Mouse (Mus musculus) liver, embryonic 13.5 days (tissue): Measurements from ENCODE around the gene Snrnp70. TPM values are rescaled to one million over a fixed set of nuclear protein-coding genes. Genes with fewer than 3 reads are reported as not detected.

Experiments
- ATAC-seq: fragments of 200-750 bp; cut with Nextera tagmentation; 2 replicates; pipeline ENCODE4 v1.8.0; 2017; ENCODE audit warnings: low read depth, mild to moderate bottlenecking, moderate number of reproducible peaks, moderate library complexity
- DNase-seq: peaks from one replicate; pipeline ENCODE4 v3.0.0; 2022
- H3K27ac ChIP-seq: fragments of 300-500 bp; sonication (generic); 2 replicates; pipeline ENCODE4 v1.5.1; 2015; ENCODE audit warnings: moderate library complexity, mild to moderate bottlenecking, inconsistent platforms
- H3K27me3 ChIP-seq: fragments of 300-500 bp; sonication (generic); 2 replicates; pipeline ENCODE4 v1.6.1; 2015; ENCODE audit warnings: mild to moderate bottlenecking, inconsistent platforms
- H3K36me3 ChIP-seq: fragments of 300-500 bp; sonication (generic); 2 replicates; pipeline ENCODE4 v1.6.1; 2015; ENCODE audit warnings: mild to moderate bottlenecking, inconsistent platforms
- H3K4me1 ChIP-seq: fragments of 300-500 bp; sonication (generic); replicated peaks from 2 replicates; pipeline ENCODE4 v1.6.1; 2015; ENCODE audit warnings: inconsistent platforms
- H3K4me2 ChIP-seq: fragments of 300-500 bp; sonication (generic); 2 replicates; pipeline ENCODE4 v1.6.1; 2015; ENCODE audit warnings: inconsistent platforms, mild to moderate bottlenecking, moderate library complexity
- H3K4me3 ChIP-seq: fragments of 300-500 bp; sonication (generic); replicated peaks from 2 replicates; pipeline ENCODE4 v1.5.1; 2015; ENCODE audit warnings: mild to moderate bottlenecking, inconsistent platforms
- H3K9ac ChIP-seq: fragments of 300-500 bp; sonication (generic); 2 replicates; pipeline ENCODE4 v1.6.1; 2015; ENCODE audit warnings: mild to moderate bottlenecking, inconsistent platforms
- H3K9me3 ChIP-seq: fragments of 300-500 bp; sonication (generic); replicated peaks from 2 replicates; pipeline ENCODE4 v1.6.1; 2016; ENCODE audit warnings: inconsistent platforms
- WGBS: fragments of 180-500 bp; shearing (Covaris S2); methylation state at CpG from one replicate; pipeline ENCODE4 v1.1.7; 2015; ENCODE audit not compliant: insufficient replicate concordance; 5-methylcytosine and 5-hydroxymethylcytosine counted together
- polyA plus RNA-seq: library from polyadenylated mRNA; unstranded; fragments of >200 nt; fragmentation: Nextera tagmentation; extraction: Ambion mirVana; gene quantifications from 2 replicates; pipeline ENCODE4 v1.2.1, GENCODE M21; 2015

Snrnp70 gene
- polyA plus RNA-seq, 1 experiment from 2014 or later = 108 TPM

DNA sequence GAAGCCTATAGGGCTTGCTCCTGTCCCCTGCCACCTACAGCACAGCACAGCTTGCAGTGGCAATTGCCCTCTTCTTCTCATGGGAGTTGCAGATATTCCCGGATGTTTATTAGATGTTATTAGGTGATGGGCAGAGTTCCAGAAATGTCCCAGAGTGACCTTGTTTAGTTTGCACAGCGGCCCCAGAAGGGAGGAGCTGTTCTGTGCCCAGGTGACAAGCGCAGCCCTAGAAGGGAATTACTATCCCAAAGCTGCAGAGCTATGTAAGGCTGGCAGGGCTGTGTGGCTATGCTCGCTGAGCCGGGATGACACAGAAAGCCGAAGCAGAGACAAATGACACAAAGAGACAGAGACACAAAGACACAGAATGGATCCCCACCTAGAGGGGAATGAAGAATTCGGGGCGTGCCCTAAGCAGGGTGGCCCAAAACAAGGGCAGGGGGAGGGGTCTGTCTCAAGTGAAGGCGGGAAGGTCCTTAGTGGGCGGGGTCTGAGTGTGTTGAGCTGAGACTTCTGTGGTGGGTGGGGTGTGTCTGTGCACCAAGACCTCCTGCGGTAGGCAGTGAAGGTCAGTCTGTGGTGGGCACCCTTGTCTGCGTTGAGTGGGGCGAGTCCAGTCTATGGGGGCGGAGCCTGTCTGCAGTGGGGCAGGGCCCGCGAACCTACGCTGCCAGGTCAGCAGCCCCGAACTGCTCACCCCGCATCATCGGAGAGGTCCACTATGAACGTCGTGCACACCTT lies 62.7 kb downstream of the Snrnp70 start:
- H3K9ac ChIP-seq = peak overlapping the region; percentile 59
- H3K4me1 ChIP-seq = peaks cover 23% of the 10 kb centered on the region
- no peaks in the 10 kb centered on the region for H3K9me3 ChIP-seq
- peak; percentile 39 for ATAC-seq
- H3K4me2 ChIP-seq = peak overlapping the region; percentile 75
- peaks cover 60% of the 10 kb centered on the region for H3K27me3 ChIP-seq
- H3K36me3 ChIP-seq = no peaks in the 10 kb centered on the region
- 7% methylated on average over 22 of the region's 22 CpGs for WGBS
- no peak overlapping the region for H3K27ac ChIP-seq
- DNase-seq = no peak
- H3K4me3 ChIP-seq = peak overlapping the region; percentile 59

DNA sequence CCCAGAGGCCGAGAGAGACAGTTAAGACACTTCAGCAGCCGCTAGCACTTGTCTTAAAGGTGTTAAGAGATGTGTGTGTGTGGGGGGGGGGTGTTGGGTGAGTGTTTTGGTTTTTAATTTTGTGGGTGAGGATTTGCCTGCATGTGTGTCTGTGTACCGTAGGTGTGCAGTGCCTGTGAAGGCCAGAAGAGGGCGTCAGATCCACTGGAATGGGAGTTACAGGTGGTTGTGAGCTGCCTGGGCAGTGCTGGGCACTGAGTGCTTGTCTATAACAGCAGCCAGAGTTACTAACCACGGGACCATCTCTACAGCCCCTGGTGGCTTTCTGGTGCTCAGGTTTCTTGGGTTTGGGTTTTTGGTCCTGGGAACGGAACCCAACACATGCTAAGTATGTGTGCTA lies 64.0 kb downstream of the Snrnp70 start:
- Histone ChIP-seq H3K9me3 (no peaks in the 10 kb centered on the region), H3K4me1 (peaks cover 22% of the 10 kb centered on the region), H3K36me3 (no peaks in the 10 kb centered on the region), H3K27ac (no peak overlapping the region), H3K4me2 (no peak overlapping the region), H3K27me3 (peaks cover 49% of the 10 kb centered on the region), H3K4me3 (no peak overlapping the region), H3K9ac (no peak overlapping the region)
- DNase-seq (no peak), ATAC-seq (no peak)
- WGBS = 63% methylated on average over 6 of the region's 6 CpGs

DNA sequence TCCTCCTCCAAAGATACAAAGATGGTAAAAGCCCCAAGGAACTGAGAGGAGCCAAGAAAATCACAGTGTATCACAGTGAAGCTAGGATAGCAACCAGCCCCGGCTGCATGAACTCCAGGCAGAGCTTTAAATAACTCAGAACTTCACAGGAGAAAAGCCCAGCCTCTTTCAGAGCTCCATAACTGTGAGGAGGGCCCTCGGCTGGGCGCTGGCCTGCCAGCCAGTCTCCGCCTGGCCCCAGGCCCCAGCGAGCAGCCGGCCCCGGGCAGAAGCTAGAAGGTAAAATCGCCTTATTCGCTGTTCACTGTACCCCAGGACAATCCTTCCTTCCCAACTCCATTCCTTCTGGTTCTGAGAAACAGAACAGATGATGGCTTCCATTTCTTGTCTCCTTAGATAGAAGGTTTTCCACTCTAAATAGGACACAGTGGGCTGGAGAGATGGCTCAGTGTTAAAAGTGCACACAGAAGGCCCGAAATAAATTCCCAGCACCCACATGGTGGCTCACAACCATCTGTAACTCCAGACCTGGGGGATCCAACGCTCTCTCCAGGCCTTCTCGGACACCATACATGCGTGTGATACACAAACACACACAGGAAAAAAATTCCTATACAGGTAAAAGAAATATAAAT lies 66.6 kb downstream of the Snrnp70 start:
- Histone ChIP-seq H3K4me2 (no peak overlapping the region), H3K27ac (no peak overlapping the region), H3K9ac (no peak overlapping the region), H3K9me3 (no peaks in the 10 kb centered on the region), H3K4me3 (no peak overlapping the region), H3K36me3 (no peaks in the 10 kb centered on the region), H3K27me3 (peaks cover 23% of the 10 kb centered on the region), H3K4me1 (peaks cover 15% of the 10 kb centered on the region)
- no peak for DNase-seq
- 65% methylated on average over 13 of the region's 13 CpGs for WGBS
- no peak for ATAC-seq

Other genes with a start within 250 kb of the Snrnp70 start
- gene Pih1d1, start 241.4 kb downstream of the Snrnp70 start, polyA plus RNA-seq = 51.7 and 54.8 TPM in 2 replicates
- 28.0 and 30.3 TPM in 2 replicates for gene Aldh16a1, start 241.2 kb downstream of the Snrnp70 start, polyA plus RNA-seq
- not detected in 2 replicates for gene Slc17a7, start 231.8 kb downstream of the Snrnp70 start, polyA plus RNA-seq
- not detected in 2 replicates for gene Gfy, start 216.2 kb downstream of the Snrnp70 start, polyA plus RNA-seq
- gene Pth2, start 214.7 kb downstream of the Snrnp70 start, polyA plus RNA-seq = not detected in 2 replicates
- 0.07 and 0.14 TPM in 2 replicates for gene Ccdc155, start 190.8 kb downstream of the Snrnp70 start, polyA plus RNA-seq
- 2.6 and 2.8 TPM in 2 replicates for gene Dkkl1, start 183.6 kb downstream of the Snrnp70 start, polyA plus RNA-seq
- gene Tead2, start 180.0 kb downstream of the Snrnp70 start, polyA plus RNA-seq = 11.8 and 12.0 TPM in 2 replicates
- 10.3 and 10.8 TPM in 2 replicates for gene Cd37, start 156.6 kb downstream of the Snrnp70 start, polyA plus RNA-seq
- gene Slc6a16, start 154.7 kb downstream of the Snrnp70 start, polyA plus RNA-seq = not detected in 2 replicates
- gene Slc6a21, start 118.2 kb downstream of the Snrnp70 start, polyA plus RNA-seq = not detected in 2 replicates
- 0.85 and 1.3 TPM in 2 replicates for gene Trpm4, start 62.0 kb downstream of the Snrnp70 start, polyA plus RNA-seq
- gene Hrc, start 60.5 kb downstream of the Snrnp70 start, polyA plus RNA-seq = 0.12 and 0.15 TPM in 2 replicates
- 0.24 and 0.25 TPM in 2 replicates for gene Ppfia3, start 28.7 kb downstream of the Snrnp70 start, polyA plus RNA-seq
- not detected in 2 replicates for gene Lin7b, start 25.2 kb downstream of the Snrnp70 start, polyA plus RNA-seq
- not detected in 2 replicates for gene Kcna7, start 9.9 kb upstream of the Snrnp70 start, polyA plus RNA-seq
- gene Ntf5, start 18.0 kb upstream of the Snrnp70 start, polyA plus RNA-seq = 0.35 and 0.37 TPM in 2 replicates
- gene Lhb, start 25.1 kb upstream of the Snrnp70 start, polyA plus RNA-seq = not detected in 2 replicates
- gene Gys1, start 39.1 kb upstream of the Snrnp70 start, polyA plus RNA-seq = 4.1 and 5.1 TPM in 2 replicates
- gene Ruvbl2, start 42.4 kb upstream of the Snrnp70 start, polyA plus RNA-seq = 111 and 119 TPM in 2 replicates
- 7,621 and 8,262 TPM in 2 replicates for gene Ftl1, start 64.1 kb upstream of the Snrnp70 start, polyA plus RNA-seq
- 104 and 106 TPM in 2 replicates for gene Bax, start 71.2 kb upstream of the Snrnp70 start, polyA plus RNA-seq
- gene Tulp2, start 86.1 kb upstream of the Snrnp70 start, polyA plus RNA-seq = 0.80 and 0.87 TPM in 2 replicates
- not detected in 2 replicates for gene Gm45808, start 91.1 kb upstream of the Snrnp70 start, polyA plus RNA-seq
- gene Dhdh, start 93.1 kb upstream of the Snrnp70 start, polyA plus RNA-seq = 2.0 and 2.2 TPM in 2 replicates
- 110 and 127 TPM in 2 replicates for gene Nucb1, start 114.7 kb upstream of the Snrnp70 start, polyA plus RNA-seq
- 180 and 197 TPM in 2 replicates for gene Ppp1r15a, start 130.5 kb upstream of the Snrnp70 start, polyA plus RNA-seq
- gene Plekha4, start 130.6 kb upstream of the Snrnp70 start, polyA plus RNA-seq = 0.43 and 0.52 TPM in 2 replicates
- 1.3 and 1.9 TPM in 2 replicates for gene Hsd17b14, start 159.2 kb upstream of the Snrnp70 start, polyA plus RNA-seq
- 44.1 and 45.4 TPM in 2 replicates for gene Bcat2, start 174.4 kb upstream of the Snrnp70 start, polyA plus RNA-seq
- not detected in 2 replicates for gene Fgf21, start 219.7 kb upstream of the Snrnp70 start, polyA plus RNA-seq
- not detected in 2 replicates for gene Fut1, start 221.5 kb upstream of the Snrnp70 start, polyA plus RNA-seq
- 0.10 TPM in 1 of 2 replicates, not detected in the other for gene Izumo1, start 226.1 kb upstream of the Snrnp70 start, polyA plus RNA-seq
- gene Rasip1, start 231.7 kb upstream of the Snrnp70 start, polyA plus RNA-seq = 2.4 and 2.5 TPM in 2 replicates
- gene Mamstr, start 244.2 kb upstream of the Snrnp70 start, polyA plus RNA-seq = 0.46 and 0.51 TPM in 2 replicates